Mouse (Mus musculus): ENCODE results near the gene Apod. TPM values are rescaled to one million over a fixed set of nuclear protein-coding genes. Genes with fewer than 3 reads are reported as not detected.

The Apod gene
- polyA plus RNA-seq, 1 experiment, result not detected

DNA sequence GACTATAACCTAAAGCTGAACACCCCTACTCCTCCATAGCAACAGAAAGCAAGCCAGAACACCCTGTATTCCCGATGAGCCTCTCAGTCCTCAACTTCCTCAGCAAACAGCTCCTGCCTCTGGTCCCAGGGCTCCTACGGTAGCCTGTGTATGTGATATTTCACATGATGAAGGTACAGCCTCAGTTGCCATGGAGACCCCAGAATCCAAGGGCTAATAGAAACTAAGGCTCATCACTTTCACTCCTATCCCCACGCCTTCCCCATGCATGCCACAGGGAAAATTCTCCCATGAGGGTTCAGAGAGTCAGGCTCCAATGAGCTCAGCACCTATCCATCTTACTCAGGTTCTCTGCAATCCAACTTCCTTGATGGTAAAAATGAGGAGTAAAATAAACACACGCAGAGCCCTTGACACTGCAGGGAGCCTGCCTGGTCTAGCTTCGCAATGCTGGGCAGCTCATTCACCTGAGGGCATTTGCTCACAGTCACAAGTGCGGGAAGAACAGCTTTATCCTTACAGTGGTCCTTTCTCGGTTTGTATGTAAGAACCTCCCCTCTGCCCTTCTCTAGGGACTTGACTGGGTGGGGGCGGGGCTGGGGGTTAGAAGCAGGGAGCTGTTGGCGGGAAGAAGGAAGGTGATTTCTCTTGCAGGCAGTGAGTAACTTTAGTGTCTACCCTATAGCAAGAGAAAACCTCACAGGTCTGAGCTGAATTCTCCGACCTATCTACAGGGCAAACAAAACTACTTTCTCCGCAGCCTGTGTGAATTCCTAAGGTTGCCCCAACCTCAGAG, 15.2 kb downstream of the Apod start:
- no peak for TF ChIP-seq GATA1 (IDR thresholded peaks at IDR 0.05; ENCODE audit: low read length)

DNA sequence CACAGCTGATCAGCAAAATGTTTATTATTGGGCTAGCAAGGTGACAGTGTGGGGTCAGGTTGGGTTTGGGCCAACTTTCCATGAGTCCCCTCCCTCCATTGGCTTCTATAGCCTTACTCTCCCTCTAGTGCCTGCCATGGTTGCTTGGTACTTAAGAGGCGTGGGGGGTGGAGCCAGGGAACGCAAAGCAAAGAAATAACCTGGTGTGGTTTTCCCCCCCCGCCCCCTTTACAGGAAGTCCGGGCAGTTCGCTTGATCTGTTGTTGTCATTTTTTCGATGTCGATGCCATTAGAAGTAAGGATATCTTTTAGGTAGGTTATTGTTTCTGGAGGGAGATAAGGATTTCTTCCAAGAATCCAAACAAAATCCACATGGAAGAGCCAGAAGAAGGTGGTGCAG, 17.5 kb downstream of the Apod start:
- no peak for TF ChIP-seq GATA1 (IDR thresholded peaks at IDR 0.05; ENCODE audit: low read length)

DNA sequence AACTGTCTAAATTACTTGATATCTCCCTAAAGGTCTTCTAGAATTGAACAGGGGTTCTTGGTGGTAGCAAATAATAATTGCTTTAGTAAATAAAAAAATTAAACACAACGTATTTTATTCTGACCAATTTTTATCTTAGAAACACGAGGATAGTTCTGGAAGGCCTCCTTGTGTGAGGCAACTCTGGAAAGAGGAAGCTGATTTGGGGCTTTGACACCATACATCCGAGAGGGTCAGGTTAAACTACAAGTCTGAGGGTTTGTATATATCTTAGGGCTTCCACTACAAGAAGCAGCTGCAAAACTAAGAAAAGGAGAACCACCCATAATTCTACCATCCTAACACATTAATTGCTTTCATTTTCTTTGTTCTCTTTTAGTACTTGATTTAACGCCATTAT, 20.8 kb downstream of the Apod start:
- no peak for TF ChIP-seq GATA1 (IDR thresholded peaks at IDR 0.05; ENCODE audit: low read length)

DNA sequence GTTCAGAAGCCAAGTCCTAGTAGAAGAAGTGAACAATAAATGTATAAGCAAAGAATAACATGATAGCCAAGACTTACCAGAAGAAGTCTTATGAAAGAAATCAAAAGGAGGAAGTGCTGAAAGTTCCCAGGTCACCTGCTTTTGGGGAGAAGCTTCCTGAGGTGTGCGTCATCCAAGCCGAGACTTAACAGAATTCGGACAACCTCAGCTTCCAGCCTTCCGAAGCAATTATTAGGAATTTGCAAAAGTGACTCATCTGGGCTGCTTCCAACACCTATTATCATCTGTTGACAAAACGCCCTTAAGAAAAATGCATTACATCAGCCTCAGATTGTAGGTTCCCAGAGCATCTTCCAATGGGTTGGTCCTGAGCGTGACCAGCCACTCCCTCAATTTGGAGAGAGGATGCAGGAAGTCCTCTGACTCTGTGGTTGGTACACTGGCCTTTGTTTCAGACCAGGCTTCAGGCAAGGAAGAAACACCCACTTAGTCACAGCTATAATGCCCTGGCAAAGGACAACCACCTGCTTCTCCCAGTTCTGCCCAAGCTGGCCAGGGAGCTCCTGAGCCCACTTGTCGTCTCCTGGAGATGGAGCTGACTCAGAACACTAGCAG, 23.8 kb downstream of the Apod start:
- TF ChIP-seq GATA1 (IDR thresholded peaks at IDR 0.05; ENCODE audit: low read length), result no peak

DNA sequence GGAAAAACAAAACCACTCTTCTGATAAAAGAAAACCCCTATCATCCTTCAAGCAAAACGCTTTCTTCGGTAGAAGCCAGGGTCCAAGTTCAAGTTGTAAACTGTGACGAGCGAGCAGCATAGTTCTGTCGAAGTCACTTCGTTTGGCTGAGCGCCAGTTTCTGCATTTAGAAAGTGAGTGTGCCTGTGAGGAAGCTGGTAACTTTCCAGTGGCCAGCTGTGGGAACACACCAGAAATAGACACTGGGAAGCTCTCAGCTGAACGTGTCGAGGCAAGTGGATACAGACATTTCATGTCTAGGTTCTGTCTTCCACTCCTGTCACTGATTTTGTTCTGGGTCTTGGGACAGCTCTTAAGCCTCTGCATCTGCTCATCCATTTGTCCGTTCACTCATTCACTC, 24.3 kb downstream of the Apod start:
- TF ChIP-seq GATA1 (IDR thresholded peaks at IDR 0.05; ENCODE audit: low read length), result no peak

DNA sequence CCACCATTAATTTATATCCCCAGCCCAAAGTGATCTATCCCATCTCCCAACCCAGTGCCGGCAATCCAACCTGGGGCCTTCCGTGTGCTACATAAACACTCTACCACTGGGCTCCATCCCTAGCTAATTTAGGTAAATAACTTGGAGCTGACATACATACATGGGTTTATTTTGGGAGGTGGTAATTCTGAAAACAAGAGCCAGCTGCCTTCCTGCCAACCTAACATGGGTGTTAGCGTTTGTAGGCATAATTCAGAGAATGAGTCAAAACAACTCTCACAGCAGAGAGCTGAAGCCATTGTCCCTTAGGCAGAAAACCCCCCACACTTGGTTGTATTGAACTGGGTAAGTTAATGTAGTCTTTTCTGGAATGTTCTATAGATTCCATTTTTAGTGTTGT, 26.9 kb downstream of the Apod start:
- no peak for TF ChIP-seq GATA1 (IDR thresholded peaks at IDR 0.05; ENCODE audit: low read length)

DNA sequence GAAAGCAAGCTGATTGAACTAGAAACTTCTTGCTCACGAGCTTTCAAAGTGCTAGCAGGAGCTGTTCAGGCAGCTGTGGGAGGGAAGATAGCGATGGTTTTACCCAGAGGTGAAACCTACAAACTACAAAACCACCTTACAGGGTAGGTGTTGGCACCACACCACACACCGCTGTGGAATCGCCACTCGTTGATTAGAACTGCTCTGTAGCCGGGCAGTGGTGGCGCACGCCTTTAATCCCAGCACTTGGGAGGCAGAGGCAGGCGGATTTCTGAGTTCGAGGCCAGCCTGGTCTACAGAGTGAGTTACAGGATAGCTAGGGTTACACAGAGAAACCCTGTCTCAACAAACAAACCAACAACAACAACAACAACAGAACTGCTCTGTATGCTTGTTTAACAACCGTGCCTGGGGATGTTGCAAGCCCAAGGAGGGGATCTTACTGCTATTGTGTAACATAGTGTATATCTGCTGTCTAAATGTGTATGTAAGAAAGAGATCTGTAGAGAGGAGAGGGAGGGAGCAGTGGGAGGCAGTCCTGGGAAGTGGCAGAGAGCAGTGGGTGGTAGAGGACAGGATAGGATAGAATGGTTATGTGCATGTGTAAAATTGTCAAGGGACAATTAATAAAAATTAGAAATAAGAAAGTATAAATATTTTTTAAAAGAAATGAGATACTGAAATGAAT, 27.7 kb downstream of the Apod start:
- no peak for TF ChIP-seq GATA1 (IDR thresholded peaks at IDR 0.05; ENCODE audit: low read length)

DNA sequence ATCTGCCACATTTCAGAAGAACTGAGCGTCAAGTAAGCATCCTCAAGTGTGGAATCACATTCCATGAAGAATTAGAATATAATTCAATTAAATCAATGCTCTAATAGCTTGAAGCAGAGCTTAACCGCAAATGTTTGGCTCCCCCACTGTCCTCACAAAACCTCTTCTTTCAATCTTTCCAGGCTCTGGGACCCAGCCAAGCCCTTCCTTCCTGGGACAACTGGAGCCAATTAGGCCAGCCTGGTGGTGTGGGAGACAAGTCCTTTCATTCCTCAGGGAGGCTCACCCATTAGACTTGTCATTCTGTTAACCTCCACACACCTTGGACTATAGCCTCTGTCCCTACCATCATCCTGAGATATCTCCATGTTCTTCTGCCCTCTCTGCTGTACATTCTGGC, 32.6 kb downstream of the Apod start:
- no peak for TF ChIP-seq GATA1 (IDR thresholded peaks at IDR 0.05; ENCODE audit: low read length)

DNA sequence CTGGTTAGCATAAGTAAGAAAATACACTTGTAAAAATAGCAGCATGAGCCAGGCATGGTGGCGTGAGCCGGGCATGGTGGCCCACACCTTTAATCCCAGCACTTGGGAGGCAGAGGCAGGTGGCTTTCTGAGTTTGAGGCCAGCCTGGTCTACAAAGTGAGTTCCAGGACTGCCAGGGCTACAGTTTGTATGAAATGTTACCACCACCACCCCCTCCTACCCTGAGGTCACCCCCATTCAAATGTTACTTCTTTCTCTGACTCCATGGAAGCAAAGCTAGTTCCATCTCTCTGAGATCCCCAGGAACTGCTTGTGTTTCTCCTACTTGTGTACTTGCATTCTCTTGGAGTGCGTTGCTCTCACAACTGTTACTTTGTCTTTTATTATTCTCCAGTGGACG, 34.4 kb downstream of the Apod start:
- TF ChIP-seq GATA1 (IDR thresholded peaks at IDR 0.05; ENCODE audit: low read length), result no peak

DNA sequence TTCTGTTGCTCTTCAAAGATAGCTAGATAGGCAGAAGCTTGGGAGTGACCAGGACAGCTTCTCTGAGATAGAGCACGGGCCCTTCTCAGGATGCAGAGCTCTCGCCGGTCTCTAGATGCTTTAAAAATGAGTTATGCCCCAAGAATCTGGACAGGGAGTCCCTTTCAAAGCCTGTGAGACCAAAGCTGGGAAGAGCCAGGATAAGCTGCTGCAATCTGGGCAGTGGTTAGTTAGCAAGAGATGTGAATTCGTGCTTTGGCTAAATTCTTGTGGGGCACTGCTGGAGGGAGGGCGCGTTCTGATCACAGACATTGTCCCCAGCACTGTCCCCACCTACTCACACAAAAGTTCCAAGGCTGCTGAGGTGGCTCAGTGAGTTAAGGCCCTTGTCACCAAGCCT, 36.0 kb downstream of the Apod start:
- no peak for TF ChIP-seq GATA1 (IDR thresholded peaks at IDR 0.05; ENCODE audit: low read length)

DNA sequence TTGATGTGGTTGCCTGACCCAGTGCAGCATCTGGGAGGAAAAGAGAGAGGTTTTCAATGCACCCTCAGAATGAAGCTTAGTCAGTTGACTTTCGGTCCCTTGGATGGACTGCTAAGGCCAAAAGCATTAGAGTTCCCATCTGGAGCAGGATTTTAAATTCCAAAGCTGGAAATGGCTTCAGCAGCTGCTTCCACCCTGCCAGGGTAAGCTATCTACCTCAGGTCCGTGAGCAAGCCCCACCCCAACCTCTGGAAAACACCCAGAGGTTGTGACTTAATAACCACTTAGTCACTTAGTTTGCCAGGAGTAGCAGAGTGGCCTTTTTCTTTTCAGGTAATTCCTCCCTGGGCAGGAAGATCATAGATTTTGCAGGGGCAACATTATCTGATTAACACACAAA, 36.5 kb downstream of the Apod start:
- TF ChIP-seq GATA1 (IDR thresholded peaks at IDR 0.05; ENCODE audit: low read length), result no peak

DNA sequence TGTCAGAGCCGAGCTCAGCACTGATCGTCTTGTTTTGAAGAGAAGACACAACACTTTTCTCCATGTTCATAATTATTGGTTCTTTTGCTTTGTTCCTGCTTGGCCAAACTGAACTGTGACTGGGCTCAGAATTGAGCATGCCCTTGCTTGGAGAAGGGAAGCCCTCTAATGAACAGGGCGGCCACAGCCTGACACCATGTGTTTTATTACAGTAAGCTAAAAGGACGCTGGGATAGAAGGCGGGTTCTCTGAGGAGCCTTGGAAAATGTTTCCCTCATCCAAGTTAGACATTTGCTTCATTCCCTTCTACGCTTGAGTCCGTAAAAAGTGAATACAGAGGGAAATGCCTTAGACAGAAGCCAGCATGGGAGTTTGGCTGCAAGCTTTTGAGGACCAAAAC, 37.6 kb downstream of the Apod start:
- TF ChIP-seq GATA1 (IDR thresholded peaks at IDR 0.05; ENCODE audit: low read length), result no peak

DNA sequence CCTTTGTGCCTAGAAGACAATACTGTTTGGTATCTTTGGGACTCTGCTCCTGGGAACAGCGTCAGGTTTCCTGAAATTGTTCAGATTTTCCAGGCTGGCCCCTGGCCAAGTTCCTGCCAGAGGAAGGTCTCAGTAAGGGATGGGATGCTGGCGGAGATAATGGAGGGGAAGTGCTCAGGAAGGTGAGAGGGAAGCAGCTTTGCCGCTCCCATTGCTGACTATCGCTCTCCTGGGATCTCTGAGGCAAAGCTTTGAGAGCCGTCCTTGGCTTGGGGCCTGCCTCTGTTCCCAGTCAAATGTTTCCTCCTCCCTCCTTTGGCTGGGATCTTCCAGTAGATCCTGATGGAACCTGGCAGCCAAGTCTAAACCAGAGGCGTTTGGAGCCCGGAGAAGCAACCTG, 38.1 kb downstream of the Apod start:
- TF ChIP-seq GATA1 (IDR thresholded peaks at IDR 0.05; ENCODE audit: low read length), result no peak

DNA sequence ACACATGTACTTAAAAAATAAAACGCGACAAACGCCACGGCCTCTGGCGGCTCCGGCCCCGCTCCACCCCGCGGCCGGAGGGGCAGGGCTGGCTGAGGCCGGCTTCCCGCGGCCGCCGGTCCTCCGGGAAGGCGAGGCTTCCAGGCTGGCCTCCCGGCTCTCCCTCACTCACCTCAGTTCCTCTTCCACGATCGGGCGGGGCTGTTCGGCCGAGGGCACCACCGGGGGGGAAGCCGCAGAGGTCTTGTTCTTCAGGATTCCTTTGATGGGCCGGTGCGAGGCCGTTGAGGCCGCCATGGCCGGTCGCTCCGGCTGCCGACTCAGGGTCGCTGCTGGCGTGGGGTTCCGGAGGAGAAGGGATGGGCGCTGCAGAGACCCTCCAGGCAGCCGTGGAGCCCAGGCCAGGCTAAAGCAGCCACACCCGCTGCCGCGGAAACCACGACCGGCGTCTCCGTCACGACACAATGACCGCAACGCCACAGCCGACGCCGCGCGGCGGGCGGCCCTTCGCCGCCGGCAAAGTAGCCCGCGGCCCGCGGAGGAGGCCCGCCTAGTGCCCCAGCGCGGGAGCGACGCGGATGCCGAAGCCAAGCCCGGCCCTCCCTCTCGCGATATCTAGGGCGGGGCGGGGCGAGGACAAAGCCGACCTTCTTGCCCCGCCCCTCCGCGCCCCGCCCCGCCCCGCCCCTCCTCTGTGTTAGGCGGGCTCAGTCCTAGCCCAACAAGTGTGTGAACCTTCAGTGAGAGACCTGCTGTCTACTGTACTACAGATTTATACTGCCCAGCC, 39.7 kb downstream of the Apod start, which contains the start of gene Ppp1r2:
Gene Ppp1r2, minus strand, starts transcription at position 604 of the 787 bp plus-strand sequence.
- no peak for TF ChIP-seq GATA1 (IDR thresholded peaks at IDR 0.05; ENCODE audit: low read length)

DNA sequence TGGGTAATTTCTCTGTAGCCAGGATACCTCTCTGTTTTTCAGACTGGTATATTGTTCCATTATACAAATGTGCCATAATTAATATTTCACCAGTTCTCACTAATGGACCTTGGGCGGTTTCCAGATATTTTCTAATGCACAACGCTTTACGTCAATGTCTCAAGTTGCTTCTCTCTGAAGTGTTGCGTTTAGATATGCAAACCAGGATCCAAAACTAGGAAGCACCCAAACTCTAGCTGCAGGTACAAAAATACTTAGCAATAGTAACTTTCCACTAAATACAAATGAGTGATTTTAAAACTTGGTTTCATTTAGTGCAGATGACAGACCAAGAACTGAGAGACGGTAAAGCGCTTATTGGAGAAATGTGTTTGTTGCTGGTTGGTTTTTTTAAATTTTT, 40.5 kb downstream of the Apod start:
- TF ChIP-seq GATA1 (IDR thresholded peaks at IDR 0.05; ENCODE audit: low read length), result no peak

DNA sequence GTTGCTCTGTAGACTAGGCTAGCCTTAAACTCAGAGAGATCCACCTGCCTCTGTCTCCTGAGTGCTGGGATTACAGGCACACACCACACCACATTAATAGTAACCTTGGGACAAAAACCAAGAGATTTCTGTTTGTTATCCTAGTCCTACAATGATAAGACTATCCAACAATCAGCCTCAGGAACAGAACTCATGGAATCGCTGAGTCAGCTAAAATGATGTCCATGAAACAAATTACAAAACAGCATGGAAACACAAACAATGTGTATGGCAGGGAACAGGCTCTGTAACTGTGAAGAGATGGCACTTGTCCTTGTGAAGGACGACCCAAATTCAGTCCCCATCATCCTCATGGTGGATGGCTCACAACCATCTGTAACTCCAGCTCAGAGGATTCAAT, 47.9 kb downstream of the Apod start:
- TF ChIP-seq GATA1 (IDR thresholded peaks at IDR 0.05; ENCODE audit: low read length), result no peak

Data from G1E-ER4 (cell line).